Mouse (Mus musculus) neural tube, embryonic 11.5 days (tissue): ENCODE results near the gene Ctag2. TPM values are rescaled to one million over a fixed set of nuclear protein-coding genes. Genes with fewer than 3 reads are reported as not detected.

ENCODE experiments used
- ATAC-seq: fragments of 200-750 bp; cut with Nextera tagmentation; 2 replicates; pipeline ENCODE4 v1.8.0; 2017; ENCODE audit warnings: moderate number of reproducible peaks, mild to moderate bottlenecking, moderate TSS enrichment, moderate library complexity; ENCODE audit not compliant: insufficient read depth, low FRiP score, low TSS enrichment
- DNase-seq: peaks from one replicate; pipeline ENCODE4 v3.0.0-alpha.2; 2015; ENCODE audit warnings: low spot score
- H3K27ac ChIP-seq: fragments of 300-500 bp; sonication (generic); 2 replicates; pipeline ENCODE4 v1.5.1; 2014; ENCODE audit warnings: low read depth, mild to moderate bottlenecking, low read length
- H3K27me3 ChIP-seq: fragments of 300-500 bp; sonication (generic); 2 replicates; pipeline ENCODE4 v1.6.1; 2014; ENCODE audit warnings: mild to moderate bottlenecking, low read length, mixed read lengths; ENCODE audit not compliant: control insufficient read depth, insufficient read depth
- H3K36me3 ChIP-seq: fragments of 300-500 bp; sonication (generic); 2 replicates; pipeline ENCODE4 v1.6.1; 2014; ENCODE audit warnings: mild to moderate bottlenecking, low read length, moderate library complexity, mixed read lengths; ENCODE audit not compliant: control insufficient read depth, insufficient read depth
- H3K4me1 ChIP-seq: fragments of 300-500 bp; sonication (generic); 2 replicates; pipeline ENCODE4 v1.6.1; 2014; ENCODE audit warnings: low read length, mixed read lengths; ENCODE audit not compliant: control insufficient read depth, insufficient read depth
- H3K4me2 ChIP-seq: fragments of 300-500 bp; sonication (generic); 2 replicates; pipeline ENCODE4 v1.6.1; 2014; ENCODE audit warnings: low read depth, mild to moderate bottlenecking, moderate library complexity
- H3K4me3 ChIP-seq: fragments of 300-500 bp; sonication (generic); 2 replicates; pipeline ENCODE4 v1.5.1; 2014; ENCODE audit warnings: low read depth, low read length
- H3K9ac ChIP-seq: fragments of 300-500 bp; sonication (generic); 2 replicates; pipeline ENCODE4 v1.6.1; 2014; ENCODE audit warnings: mild to moderate bottlenecking, low read length
- H3K9me3 ChIP-seq: fragments of 300-500 bp; sonication (generic); 2 replicates; pipeline ENCODE4 v1.6.1; 2016; ENCODE audit warnings: low read length; ENCODE audit not compliant: control insufficient read depth
- WGBS: fragments of 180-500 bp; shearing (Covaris S2); extraction: QIAGEN DNeasy Blood & Tissue Kit; methylation state at CpG from one replicate; pipeline ENCODE4 v1.1.7; 2014; 5-methylcytosine and 5-hydroxymethylcytosine counted together
- polyA plus RNA-seq: library from polyadenylated mRNA; unstranded; fragments of >200 nt; fragmentation: Nextera tagmentation; extraction: Ambion mirVana; gene quantifications from 2 replicates; pipeline ENCODE4 v1.2.1, GENCODE M21; 2014

The Ctag2 gene
- not detected in 2 replicates for polyA plus RNA-seq

- WGBS: 95% methylated on average over 7 of the region's 7 CpGs
Measured at GRCm38 (mm10) chrX:65047344-65047743, at the start of gene Ctag2. TSS of gene Ctag2 (plus strand) at chrX:65047644.

More at GRCm38 (mm10) chrX:65047344-65047743, at the start of gene Ctag2:
- no peak within 1 kb of the TSS for H3K4me3 ChIP-seq
- no peak within 1 kb of the TSS for H3K9ac ChIP-seq
- DNase-seq (no peak), ATAC-seq (no peak)
- no peaks in the 10 kb centered on the region for H3K4me1 ChIP-seq
- no peak within 1 kb of the TSS for H3K27ac ChIP-seq
- H3K4me2 ChIP-seq: no peak within 1 kb of the TSS
- no peaks in the 10 kb centered on the region for H3K27me3 ChIP-seq
- H3K36me3 ChIP-seq: no peaks in the 10 kb centered on the region
- no peaks in the 10 kb centered on the region for H3K9me3 ChIP-seq
